ENCODE assay signal across 11 mouse cellular contexts in the genomic region with DNA sequence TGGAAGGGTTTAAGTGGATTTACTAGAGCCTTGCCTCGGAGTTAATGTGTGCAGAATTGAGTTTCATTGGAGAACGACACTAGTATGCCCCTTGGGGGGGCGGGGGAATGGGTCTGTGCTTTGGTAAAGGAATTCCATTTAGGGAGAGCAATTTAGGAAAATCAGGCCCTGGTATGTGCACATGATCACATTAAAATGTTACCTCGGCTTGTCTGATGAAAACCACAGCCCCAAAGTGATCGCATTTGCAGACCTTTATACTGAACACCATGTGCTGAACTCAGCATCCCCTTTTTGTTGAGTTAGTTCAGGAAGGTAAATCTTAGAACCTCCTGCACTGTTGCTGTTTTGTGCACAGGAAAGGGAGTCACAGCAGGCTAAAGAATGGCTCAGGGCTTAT.
DNase-seq lines count a peak whose midpoint lies in the region; ATAC-seq and TF ChIP-seq lines count a peak whose summit lies in the region.
"Had no signal": no experiment of that assay in that cellular context is flagged by ENCODE, and none has a peak within 500 bp of the region (broad histone marks: within the 10 kb centered on the region; RNA-seq: fewer than 3 reads in every experiment).

No protein-coding gene starts in this region.

- H3K4me1 ChIP-seq in hindbrain, postnatal 0 days (ENCODE audit: insufficient read depth, low read length) = 0 out of 2 replicates have a peak, but pooled peaks cover 5% of the 10 kb centered on the region
- H3K4me1 ChIP-seq in hindbrain, embryonic 16.5 days (ENCODE audit: control insufficient read depth, insufficient read depth, low read depth, low read length) = peaks cover 3% of the 10 kb centered on the region; the same call in 1 of the 2 replicates
- peaks cover 10% of the 10 kb centered on the region; the same call in 1 of the 2 replicates for H3K4me1 ChIP-seq in midbrain, embryonic 16.5 days (ENCODE audit: control insufficient read depth, insufficient read depth, low read length)
- peaks cover 15% of the 10 kb centered on the region for H3K4me1 ChIP-seq in midbrain, embryonic 10.5 days
- H3K4me1 ChIP-seq: heart, embryonic 10.5 days; liver, embryonic 15.5 days had no signal

- peak; percentile 19 for DNase-seq in embryo, embryonic 10.5 days (ENCODE audit: low spot score)
- no peak for DNase-seq in embryo, embryonic 10 days (ENCODE audit: low spot score)
- DNase-seq in hindbrain, postnatal 0 days (ENCODE audit: low spot score) = no peak
- no peak for DNase-seq in midbrain, embryonic 10.5 days (ENCODE audit: low spot score)
- DNase-seq in right cerebral cortex, postnatal 14 days = no peak
- DNase-seq: adrenal gland, adult 2 months had no signal

- H3K27ac ChIP-seq in hindbrain, postnatal 0 days = peak overlapping the region; percentile 69
- H3K27ac ChIP-seq in hindbrain, embryonic 16.5 days (ENCODE audit: low read depth, low read length) = no peak overlapping the region
- H3K27ac ChIP-seq in midbrain, embryonic 16.5 days (ENCODE audit: low read length) = peak overlapping the region; percentile 6
- no peak overlapping the region; the same call in 1 of the 2 replicates for H3K27ac ChIP-seq in midbrain, embryonic 10.5 days (replicated peaks)
- peak overlapping the region; percentile 75 for H3K27ac ChIP-seq in macrophage
- H3K27ac ChIP-seq: liver, embryonic 15.5 days had no signal

- no peak for TF ChIP-seq CTCF in hindbrain, postnatal 0 days (IDR thresholded peaks at IDR 0.05; ENCODE audit: low read depth)

- no peaks in the 10 kb centered on the region for H3K9me3 ChIP-seq in hindbrain, postnatal 0 days (ENCODE audit: low read length)
- no peaks in the 10 kb centered on the region for H3K9me3 ChIP-seq in hindbrain, embryonic 16.5 days (ENCODE audit: control insufficient read depth, low read length)
- H3K9me3 ChIP-seq in midbrain, embryonic 16.5 days (replicated peaks; ENCODE audit: control insufficient read depth, low read length, poor library complexity, severe bottlenecking) = no peaks in the 10 kb centered on the region
- no peaks in the 10 kb centered on the region for H3K9me3 ChIP-seq in midbrain, embryonic 10.5 days (replicated peaks)
- H3K9me3 ChIP-seq: heart, embryonic 10.5 days; liver, embryonic 15.5 days had no signal

- no peak overlapping the region for H3K4me3 ChIP-seq in hindbrain, postnatal 0 days (ENCODE audit: low read length)
- no peak overlapping the region for H3K4me3 ChIP-seq in hindbrain, embryonic 16.5 days (ENCODE audit: low read length)
- H3K4me3 ChIP-seq in midbrain, embryonic 16.5 days (ENCODE audit: low read depth, low read length) = no peak overlapping the region
- H3K4me3 ChIP-seq in midbrain, embryonic 10.5 days = no peak overlapping the region
- H3K4me3 ChIP-seq in macrophage (ENCODE audit: inconsistent target) = no peak overlapping the region
- H3K4me3 ChIP-seq: heart, embryonic 10.5 days; liver, embryonic 15.5 days had no signal

- no peaks in the 10 kb centered on the region for H3K36me3 ChIP-seq in hindbrain, postnatal 0 days (ENCODE audit: insufficient read depth, low read length)
- no peaks in the 10 kb centered on the region for H3K36me3 ChIP-seq in hindbrain, embryonic 16.5 days (ENCODE audit: control insufficient read depth, insufficient read depth, low read length)
- H3K36me3 ChIP-seq in midbrain, embryonic 16.5 days (ENCODE audit: control insufficient read depth, insufficient read depth, low read length) = no peaks in the 10 kb centered on the region
- H3K36me3 ChIP-seq in midbrain, embryonic 10.5 days = no peaks in the 10 kb centered on the region
- no peaks in the 10 kb centered on the region for H3K36me3 ChIP-seq in macrophage (ENCODE audit: inconsistent target)
- H3K36me3 ChIP-seq: heart, embryonic 10.5 days; liver, embryonic 15.5 days had no signal

- ATAC-seq in hindbrain, postnatal 0 days = no peak
- ATAC-seq in hindbrain, embryonic 16.5 days = no peak
- peak; percentile 19; the same call in 1 of the 2 replicates for ATAC-seq in midbrain, embryonic 16.5 days

- 50% methylated on average over 5 of the region's 5 CpGs for WGBS in hindbrain, postnatal 0 days
- WGBS in hindbrain, embryonic 16.5 days = 63% methylated on average over 5 of the region's 5 CpGs
- WGBS in midbrain, embryonic 16.5 days = 59% methylated on average over 5 of the region's 5 CpGs
- WGBS in midbrain, embryonic 10.5 days = 77% methylated on average over 5 of the region's 5 CpGs
- WGBS in macrophage (ENCODE audit: missing documents) = 91% methylated on average over 5 of the region's 5 CpGs

- no peak overlapping the region for H3K9ac ChIP-seq in hindbrain, postnatal 0 days (replicated peaks; ENCODE audit: low read length)
- no peak overlapping the region for H3K9ac ChIP-seq in hindbrain, embryonic 16.5 days (ENCODE audit: low read depth, low read length)
- H3K9ac ChIP-seq in midbrain, embryonic 16.5 days (ENCODE audit: low read depth, low read length) = no peak overlapping the region
- H3K9ac ChIP-seq: liver, embryonic 15.5 days had no signal

- no peaks in the 10 kb centered on the region for H3K27me3 ChIP-seq in hindbrain, postnatal 0 days (ENCODE audit: insufficient read depth, low read length)
- no peaks in the 10 kb centered on the region for H3K27me3 ChIP-seq in hindbrain, embryonic 16.5 days (replicated peaks; ENCODE audit: control insufficient read depth, insufficient read depth, low read length)
- no peaks in the 10 kb centered on the region for H3K27me3 ChIP-seq in midbrain, embryonic 16.5 days (ENCODE audit: control insufficient read depth, insufficient read depth, low read depth, low read length)
- H3K27me3 ChIP-seq in midbrain, embryonic 10.5 days (ENCODE audit: low read depth, poor library complexity, severe bottlenecking) = no peaks in the 10 kb centered on the region
- H3K27me3 ChIP-seq: liver, embryonic 15.5 days had no signal

- no peaks in the 10 kb centered on the region for H3K79me2 ChIP-seq in macrophage (ENCODE audit: inconsistent target)

- H3K4me2 ChIP-seq in hindbrain, postnatal 0 days (ENCODE audit: low read depth, low read length) = no peak overlapping the region
- H3K4me2 ChIP-seq in hindbrain, embryonic 16.5 days (ENCODE audit: low read length) = no peak overlapping the region
- no peak overlapping the region for H3K4me2 ChIP-seq in midbrain, embryonic 16.5 days (ENCODE audit: low read length)
- H3K4me2 ChIP-seq: liver, embryonic 15.5 days had no signal

Comparison
In these comparisons a context has a peak if more than half of its experiments do, and no peak if none do; other contexts are left out.
1. H3K27ac ChIP-seq: peak in hindbrain, postnatal 0 days (single experiment), midbrain, embryonic 16.5 days (single experiment) and macrophage (single experiment); none in hindbrain, embryonic 16.5 days (single experiment) and midbrain, embryonic 10.5 days (single experiment).